Mouse (Mus musculus) cortical plate, adult 2 months (tissue): ENCODE data around the gene 1700013F07Rik.

Experiments used
- CTCF ChIP-seq: fragments of 200-500 bp; IDR thresholded peaks from 2 replicates; pipeline ENCODE4 v1.5.1; 2011; ENCODE audit warnings: mild to moderate bottlenecking, control low read depth, low read length; ENCODE audit not compliant: insufficient read depth; ENCODE audit errors: extremely low read depth
- POLR2A ChIP-seq: fragments of 200-500 bp; IDR thresholded peaks from 2 replicates; pipeline ENCODE4 v1.6.1; 2011; ENCODE audit warnings: mild to moderate bottlenecking, low read length, control low read depth; ENCODE audit not compliant: insufficient read depth; ENCODE audit errors: extremely low read depth

DNA sequence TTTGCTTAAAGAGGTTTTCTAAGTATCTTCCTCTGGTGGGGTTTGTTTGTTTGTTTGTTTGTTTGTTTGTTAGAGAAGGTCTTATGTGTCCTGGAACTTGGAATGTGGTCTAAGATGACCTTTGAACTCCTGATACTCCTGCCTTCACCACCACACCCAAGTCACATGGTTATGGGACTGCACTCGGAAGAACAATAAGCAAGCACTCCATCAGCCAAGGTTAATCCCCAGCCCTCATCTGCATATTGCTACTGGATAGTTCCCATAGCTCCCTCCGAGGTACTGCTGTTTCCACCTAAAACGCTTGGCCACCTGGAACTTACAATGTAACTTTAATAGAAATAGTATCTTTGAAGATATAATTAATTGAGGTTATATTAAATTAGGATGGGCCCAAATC lies 20.5 kb upstream of the 1700013F07Rik start:
- TF ChIP-seq CTCF: no peak
- TF ChIP-seq POLR2A: no peak
